Mouse (Mus musculus): ENCODE data around the gene Krtap4-1.
"Not testable (repeated sequence)": the region's sequence is repeated elsewhere in the genome, so short reads cannot be mapped to it uniquely, and the experiment has no call there.

Krtap4-1 gene

GRCm38 (mm10) chr11:99628138-99628537 lies at the start of gene Krtap4-1:
Gene Krtap4-1 (minus strand): TSS chr11:99628238.
- DNase-seq (ENCODE audit: low spot score): no peak

- DNase-seq (ENCODE audit: low spot score): no peak
Observed at GRCm38 (mm10) chr11:99665860-99666259, 37.8 kb upstream of the Krtap4-1 start, which contains the start of gene Krtap4-6. Gene Krtap4-6 (minus strand): TSS chr11:99665960.

GRCm38 (mm10) chr11:99662802-99663201 lies 34.8 kb upstream of the Krtap4-1 start:
- DNase-seq (ENCODE audit: low spot score): no peak

GRCm38 (mm10) chr11:99659256-99659655 lies 31.2 kb upstream of the Krtap4-1 start:
- no peak for DNase-seq (ENCODE audit: low spot score)

GRCm38 (mm10) chr11:99658467-99659010 lies 30.5 kb upstream of the Krtap4-1 start, which contains the start of gene Gm11563:
Gene Gm11563 (minus strand): TSS chr11:99658960.
- not testable (repeated sequence) for DNase-seq (ENCODE audit: low spot score)

GRCm38 (mm10) chr11:99657051-99657450 lies 29.0 kb upstream of the Krtap4-1 start:
- DNase-seq (ENCODE audit: low spot score): no peak

- no peak for DNase-seq (ENCODE audit: low spot score)
Observed at GRCm38 (mm10) chr11:99650136-99650535, 22.1 kb upstream of the Krtap4-1 start, which contains the start of gene Gm11555. Gene Gm11555 (minus strand): TSS chr11:99650236.

- no peak for DNase-seq (ENCODE audit: low spot score)
Observed at GRCm38 (mm10) chr11:99646444-99646843, 18.4 kb upstream of the Krtap4-1 start.

- no peak for DNase-seq (ENCODE audit: low spot score)
Observed at GRCm38 (mm10) chr11:99644351-99644750, 16.3 kb upstream of the Krtap4-1 start.

GRCm38 (mm10) chr11:99643635-99644139 lies 15.6 kb upstream of the Krtap4-1 start, which contains the start of gene Krtap4-7:
Gene Krtap4-7 (minus strand): TSS chr11:99644089.
- DNase-seq (ENCODE audit: low spot score): not testable (repeated sequence)

- DNase-seq (ENCODE audit: low spot score): no peak
Observed at GRCm38 (mm10) chr11:99640926-99641325, 12.9 kb upstream of the Krtap4-1 start.

GRCm38 (mm10) chr11:99637086-99637485 lies 9.0 kb upstream of the Krtap4-1 start:
- DNase-seq (ENCODE audit: low spot score): no peak

- no peak for DNase-seq (ENCODE audit: low spot score)
Observed at GRCm38 (mm10) chr11:99634653-99635134, 6.7 kb upstream of the Krtap4-1 start, which contains the start of gene Krtap4-2. Gene Krtap4-2 (minus strand): TSS chr11:99635084.

GRCm38 (mm10) chr11:99633293-99633692 lies 5.3 kb upstream of the Krtap4-1 start:
- DNase-seq (ENCODE audit: low spot score): no peak

GRCm38 (mm10) chr11:99630890-99631289 lies 2.9 kb upstream of the Krtap4-1 start:
- DNase-seq (ENCODE audit: low spot score): no peak

GRCm38 (mm10) chr11:99620335-99620734 lies 7.7 kb downstream of the Krtap4-1 start, which contains the start of gene Gm11562:
Gene Gm11562 (minus strand): TSS chr11:99620435.
- DNase-seq (ENCODE audit: low spot score): no peak

GRCm38 (mm10) chr11:99614796-99615363 lies 13.2 kb downstream of the Krtap4-1 start, which contains the start of gene Krtap2-4:
Gene Krtap2-4 (minus strand): TSS chr11:99614846.
- DNase-seq (ENCODE audit: low spot score): no peak

GRCm38 (mm10) chr11:99610089-99610488 lies 17.9 kb downstream of the Krtap4-1 start, which contains the start of gene Gm11937:
Gene Gm11937 (minus strand): TSS chr11:99610189.
- DNase-seq (ENCODE audit: low spot score): not testable (repeated sequence)

- DNase-seq (ENCODE audit: low spot score): no peak
Observed at GRCm38 (mm10) chr11:99609126-99609525, 18.9 kb downstream of the Krtap4-1 start.

GRCm38 (mm10) chr11:99603208-99603607 lies 24.8 kb downstream of the Krtap4-1 start, which contains the start of gene Gm11938:
Gene Gm11938 (minus strand): TSS chr11:99603308.
- DNase-seq (ENCODE audit: low spot score): not testable (repeated sequence)

GRCm38 (mm10) chr11:99597742-99598141 lies 30.3 kb downstream of the Krtap4-1 start, which contains the start of gene Krtap9-3:
Gene Krtap9-3 (minus strand): TSS chr11:99598105.
- DNase-seq (ENCODE audit: low spot score): not testable (repeated sequence)

GRCm38 (mm10) chr11:99590981-99591380 lies 37.1 kb downstream of the Krtap4-1 start, which contains the start of gene Krtap1-3:
Gene Krtap1-3 (minus strand): TSS chr11:99591339.
- no peak for DNase-seq (ENCODE audit: low spot score)

- no peak for DNase-seq (ENCODE audit: low spot score)
Observed at GRCm38 (mm10) chr11:99585096-99585495, 42.9 kb downstream of the Krtap4-1 start.

Measured in ovary, postnatal 10 days (tissue).